24 mouse cellular contexts compared by ENCODE assay signal in the genomic region with DNA sequence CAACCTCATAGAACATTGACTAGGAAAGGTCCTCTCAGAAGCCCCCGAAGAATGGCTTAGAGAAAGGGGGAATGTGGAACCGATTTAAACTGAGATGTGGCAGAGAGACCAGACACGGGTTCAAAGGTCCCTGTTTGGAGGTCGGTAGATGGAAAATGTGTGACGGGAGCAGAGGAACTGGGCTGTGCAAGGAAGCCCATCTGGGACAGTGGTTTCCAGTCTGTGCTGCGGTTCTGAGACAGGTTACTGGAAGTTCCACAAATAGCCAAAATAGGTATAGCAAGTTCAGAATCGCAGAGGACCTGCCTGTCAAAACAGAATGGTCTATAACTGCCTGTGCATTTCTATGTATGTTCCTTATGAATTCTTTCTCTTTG. TPM values are rescaled to one million over a fixed set of nuclear protein-coding genes. Genes with fewer than 3 reads are reported as not detected.
DNase-seq lines count a peak whose midpoint lies in the region; ATAC-seq lines count a peak whose summit lies in the region.
"Had no signal": no experiment of that assay in that cellular context is flagged by ENCODE, and none has a peak within 500 bp of the region (broad histone marks: within the 10 kb centered on the region; RNA-seq: fewer than 3 reads in every experiment).

No protein-coding gene starts in this region.

- H3K36me3 ChIP-seq in splenic B cell, adult 2 months (ENCODE audit: control insufficient read depth, insufficient read depth, low read length, poor library complexity, severe bottlenecking): no peaks in the 10 kb centered on the region
- H3K36me3 ChIP-seq: forebrain, embryonic 12.5 days; forebrain, embryonic 15.5 days; G1E; heart, embryonic 10.5 days; heart, embryonic 13.5 days; hindbrain, embryonic 10.5 days; hindbrain, embryonic 13.5 days had no signal

- intact Hi-C loops in heart, postnatal 14 days (cut with DNase I): loop anchor here (5.0 kb wide), 1 partner anchor 36 kb away; the partner anchor contains the start of gene Il1r1

- peak; percentile 60 for ATAC-seq in common myeloid progenitor, adult 5-6 weeks (replicated peaks; ENCODE audit: low read depth, poor library complexity, severe bottlenecking)
- ATAC-seq in hematopoietic stem cell, adult 5-6 weeks (replicated peaks in 1 of 2; ENCODE audit: insufficient read depth in 1 of 2, low FRiP score in 2 of 2, low TSS enrichment in 1 of 2, low read depth in 1 of 2, poor library complexity in 2 of 2, severe bottlenecking in 2 of 2): peak; percentile 59 to 75
- ATAC-seq: forebrain, embryonic 15.5 days; intestine, postnatal 0 days; Patski had no signal

- DNase-seq in heart, adult 11 months: peak; percentile 88
- no peak for DNase-seq in heart, postnatal 14 days
- DNase-seq in splenic B cell, adult 2 months (ENCODE audit: low read depth, low spot score): peak; percentile 75
- DNase-seq in layer of hippocampus, postnatal 25 days (ENCODE audit: extremely low spot score in 1 of 2, low spot score in 1 of 2): no peak
- no peak for DNase-seq in gastrocnemius, adult 18-20 months (ENCODE audit: low spot score)
- no peak for DNase-seq in left cerebral cortex, adult 18-20 months (ENCODE audit: low spot score in 2 of 2)
- DNase-seq: adrenal gland, postnatal 10 days; cerebellum, adult 11 months; cerebellum, adult 2 months; cerebellum, adult 9-11 months; cerebellum, postnatal 25 days; embryo, embryonic 11 days; kidney, adult 2 months had no signal

- H3K27me3 ChIP-seq in splenic B cell, adult 2 months (ENCODE audit: control insufficient read depth, insufficient read depth, low read length, poor library complexity, severe bottlenecking): no peaks in the 10 kb centered on the region
- H3K27me3 ChIP-seq: forebrain, embryonic 12.5 days; forebrain, embryonic 15.5 days; heart, embryonic 13.5 days; Patski had no signal

RNA-seq across cellular contexts. Expression of gene Il1r1, which starts 38.2 kb away (rescaled TPM):
- total RNA-seq in heart, postnatal 14 days (2021): 1 to 10 TPM; 6.9 to 7.4 TPM
- 11.8 and 14.4 TPM in 2 replicates for total RNA-seq in common myeloid progenitor, adult 5-6 weeks (2017)
- total RNA-seq in hematopoietic stem cell, adult 5-6 weeks (2017): 45.8 and 47.6 TPM in 2 replicates
- total RNA-seq in layer of hippocampus, postnatal 25 days (2021): 1 to 10 TPM; 7.3 to 7.6 TPM
- 1 to 10 TPM; 2.7 to 3.4 TPM for total RNA-seq in gastrocnemius, adult 18-20 months (2021)
- total RNA-seq in left cerebral cortex, adult 18-20 months (2021): 1 to 10 TPM; 2.0 to 2.8 TPM

Comparison
In these comparisons a context has a peak if more than half of its experiments do, and no peak if none do; other contexts are left out.
1. DNase-seq: peak in heart, adult 11 months (single experiment) and splenic B cell, adult 2 months (single experiment); none in heart, postnatal 14 days (0 of 2), layer of hippocampus, postnatal 25 days (0 of 2), gastrocnemius, adult 18-20 months (single experiment) and left cerebral cortex, adult 18-20 months (0 of 2).